Mouse (Mus musculus) midbrain, postnatal 0 days (tissue): ENCODE results near the gene Slc34a3. TPM values are rescaled to one million over a fixed set of nuclear protein-coding genes. Genes with fewer than 3 reads are reported as not detected.
"Not testable (repeated sequence)": the region's sequence is repeated elsewhere in the genome, so short reads cannot be mapped to it uniquely, and the experiment has no call there.

Experiments used
- ATAC-seq: fragments of 200-750 bp; cut with Nextera tagmentation; 2 replicates; pipeline ENCODE4 v1.8.0; 2017; ENCODE audit warnings: moderate number of reproducible peaks, mild to moderate bottlenecking, moderate TSS enrichment, moderate library complexity; ENCODE audit not compliant: low FRiP score
- DNase-seq: peaks from one replicate; pipeline ENCODE4 v3.0.0-alpha.2; 2015; ENCODE audit warnings: low spot score
- H3K27ac ChIP-seq: fragments of 300-500 bp; sonication (generic); 2 replicates; pipeline ENCODE4 v1.5.1; 2014; ENCODE audit warnings: low read depth, mild to moderate bottlenecking, low read length, mixed read lengths
- H3K27me3 ChIP-seq: fragments of 300-500 bp; sonication (generic); 2 replicates; pipeline ENCODE4 v1.6.1; 2014; ENCODE audit warnings: low read length, control low read depth, mixed read lengths; ENCODE audit not compliant: insufficient read depth
- H3K36me3 ChIP-seq: fragments of 300-500 bp; sonication (generic); 2 replicates; pipeline ENCODE4 v1.6.1; 2014; ENCODE audit warnings: low read length, control low read depth, mixed read lengths; ENCODE audit not compliant: insufficient read depth
- H3K4me1 ChIP-seq: fragments of 300-500 bp; sonication (generic); 2 replicates; pipeline ENCODE4 v1.6.1; 2014; ENCODE audit warnings: mild to moderate bottlenecking, control low read depth, antibody characterized with exemption, low read length, mixed read lengths; ENCODE audit not compliant: insufficient read depth
- H3K4me2 ChIP-seq: fragments of 300-500 bp; sonication (generic); 2 replicates; pipeline ENCODE4 v1.6.1; 2014; ENCODE audit warnings: low read depth, mild to moderate bottlenecking, low read length, mixed read lengths; ENCODE audit not compliant: poor library complexity, severe bottlenecking
- H3K4me3 ChIP-seq: fragments of 300-500 bp; sonication (generic); 2 replicates; pipeline ENCODE4 v1.5.1; 2014; ENCODE audit warnings: low read depth, mild to moderate bottlenecking, low read length, moderate library complexity
- H3K9ac ChIP-seq: fragments of 300-500 bp; sonication (generic); replicated peaks from 2 replicates; pipeline ENCODE4 v1.6.1; 2014; ENCODE audit warnings: mild to moderate bottlenecking, low read length, moderate library complexity, mixed read lengths; ENCODE audit not compliant: poor library complexity, severe bottlenecking
- H3K9me3 ChIP-seq: fragments of 300-500 bp; sonication (generic); 2 replicates; pipeline ENCODE4 v1.6.1; 2016; ENCODE audit warnings: low read length, control low read depth
- CTCF ChIP-seq: IDR thresholded peaks from 2 replicates; pipeline ENCODE4 v1.5.1; 2016; ENCODE audit warnings: antibody characterized with exemption, mild to moderate bottlenecking
- WGBS: fragments of 180-500 bp; shearing (Covaris S2); extraction: QIAGEN DNeasy Blood & Tissue Kit; methylation state at CpG from one replicate; pipeline ENCODE4 v1.1.7; 2014; 5-methylcytosine and 5-hydroxymethylcytosine counted together
- polyA plus RNA-seq: library from polyadenylated mRNA; unstranded; fragments of >200 nt; fragmentation: Nextera tagmentation; extraction: Ambion mirVana; gene quantifications from 2 replicates; pipeline ENCODE4 v1.2.1, GENCODE M21; 2015
- total RNA-seq: library from RNA; depleted of rRNA; stranded (reverse); fragments of >200 nt; gene quantifications from 2 replicates; pipeline ENCODE4 v1.2.3, GENCODE M21; 2014

Slc34a3 gene
- total and polyA plus RNA-seq, 2 experiments from 2014 or later: not detected

- H3K27ac ChIP-seq: no peak overlapping the region
- H3K36me3 ChIP-seq: 0 out of 2 replicates have a peak, but pooled peaks cover 7% of the 10 kb centered on the region
- peak overlapping the region; percentile 65 for H3K9ac ChIP-seq
- 23% methylated on average over 12 of the region's 12 CpGs for WGBS
- ATAC-seq: no peak
- no peak for TF ChIP-seq CTCF
- peak overlapping the region; percentile 100 for H3K4me2 ChIP-seq
- peaks cover 37% of the 10 kb centered on the region for H3K4me1 ChIP-seq
- H3K27me3 ChIP-seq: peaks cover 3% of the 10 kb centered on the region; the same call in 1 of the 2 replicates
- no peak for DNase-seq
- H3K4me3 ChIP-seq: peak overlapping the region; percentile 71
- no peaks in the 10 kb centered on the region for H3K9me3 ChIP-seq
Observed at GRCm38 (mm10) chr2:25263623-25264285, 29.6 kb upstream of the Slc34a3 start.

DNA sequence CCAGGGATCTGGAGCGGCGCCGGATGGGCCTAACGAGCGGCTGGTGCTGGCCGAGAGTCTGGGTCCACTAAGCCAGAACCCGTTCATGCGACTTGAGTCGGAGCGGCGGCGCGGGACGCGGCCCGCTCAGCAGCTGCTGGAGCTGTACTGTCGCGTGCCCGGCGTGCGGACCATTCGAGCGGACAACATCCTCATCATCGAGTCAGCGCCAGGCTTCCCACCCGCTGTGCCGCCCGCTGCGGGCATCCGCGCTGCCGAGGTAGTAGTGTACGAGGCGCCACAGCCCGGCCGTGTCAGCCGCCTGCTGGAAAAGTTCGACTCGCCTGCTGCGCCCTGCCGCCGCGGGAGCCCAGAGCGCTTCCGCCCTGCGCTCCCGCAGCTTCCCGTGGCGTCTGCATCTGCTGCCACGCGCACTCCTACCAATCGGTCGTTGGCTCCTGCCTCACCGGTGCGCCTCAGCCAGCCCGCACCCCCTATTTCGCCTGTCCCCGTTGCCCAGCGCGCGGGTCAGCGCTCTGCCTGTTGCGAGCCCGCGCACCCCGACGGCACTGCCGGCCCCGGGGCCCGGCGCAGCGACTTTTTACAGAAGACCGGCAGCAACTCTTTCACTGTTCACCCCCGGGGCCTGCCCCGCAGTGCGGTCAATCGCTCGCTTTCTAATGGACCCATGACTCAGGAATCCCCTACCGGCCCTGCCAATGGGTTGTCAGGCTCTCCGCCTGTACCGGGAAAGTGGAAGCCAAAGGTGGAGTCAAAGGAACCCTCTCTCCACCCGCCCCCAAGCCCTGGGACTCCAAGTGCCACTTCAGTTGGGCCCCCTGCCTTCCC lies 28.8 kb upstream of the Slc34a3 start:
- under 1% methylated on average over 77 of the region's 82 CpGs for WGBS
- H3K36me3 ChIP-seq: 0 out of 2 replicates have a peak, but pooled peaks cover 6% of the 10 kb centered on the region
- H3K4me3 ChIP-seq: peak overlapping the region; percentile 71
- H3K4me2 ChIP-seq: peak overlapping the region; percentile 100
- DNase-seq: peak; percentile 49
- H3K9me3 ChIP-seq: no peaks in the 10 kb centered on the region
- peak overlapping the region; percentile 65 for H3K9ac ChIP-seq
- peak; percentile 31 for ATAC-seq
- H3K27me3 ChIP-seq: peaks cover 3% of the 10 kb centered on the region; the same call in 1 of the 2 replicates
- peak overlapping the region; percentile 67; the same call in 1 of the 2 replicates for H3K27ac ChIP-seq
- H3K4me1 ChIP-seq: peaks cover 37% of the 10 kb centered on the region
- no peak for TF ChIP-seq CTCF

DNA sequence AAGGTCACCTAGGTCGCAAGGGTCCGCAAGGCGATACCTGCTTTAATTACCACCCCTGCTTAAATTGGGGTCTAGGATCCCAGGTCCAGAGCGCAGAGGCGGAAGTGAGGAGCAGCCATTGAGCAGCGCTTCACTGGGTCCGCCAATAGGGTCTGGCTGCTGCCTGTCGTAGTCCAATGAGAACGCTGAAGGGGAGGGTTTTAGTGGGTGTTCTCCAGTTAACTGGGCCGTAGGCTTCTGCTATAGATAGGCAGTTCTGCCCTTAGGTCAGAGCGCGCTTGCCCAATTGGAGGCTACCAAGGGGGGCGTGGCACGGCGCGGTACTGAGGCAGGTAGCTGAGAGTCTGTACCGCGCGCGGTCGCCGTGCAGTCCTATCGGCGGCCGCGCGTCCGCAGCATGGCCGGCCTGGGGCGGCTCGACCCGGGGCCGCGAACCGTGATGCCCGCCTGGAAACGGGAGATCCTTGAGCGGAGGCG lies 28.2 kb upstream of the Slc34a3 start, which contains the start of gene Tprn:
Tprn (plus strand) TSS at position 328 of the 477 bp plus-strand sequence.
- H3K9ac ChIP-seq: peak within 1 kb of the TSS; percentile 65
- H3K36me3 ChIP-seq: 0 out of 2 replicates have a peak, but pooled peaks cover 3% of the 10 kb centered on the region
- 0 out of 2 replicates have a peak, but pooled peaks have one; percentile 6 for TF ChIP-seq CTCF
- H3K9me3 ChIP-seq: no peaks in the 10 kb centered on the region
- DNase-seq: peak; percentile 99
- ATAC-seq: peak; percentile 97
- H3K27ac ChIP-seq: peak within 1 kb of the TSS; percentile 76
- H3K4me3 ChIP-seq: peak within 1 kb of the TSS; percentile 71
- WGBS: under 1% methylated on average over 39 of the region's 39 CpGs
- peaks cover 36% of the 10 kb centered on the region for H3K4me1 ChIP-seq
- H3K4me2 ChIP-seq: peak within 1 kb of the TSS; percentile 100
- peaks cover 3% of the 10 kb centered on the region; the same call in 1 of the 2 replicates for H3K27me3 ChIP-seq

- H3K4me1 ChIP-seq: peaks cover 31% of the 10 kb centered on the region
- ATAC-seq (peak; percentile 1), DNase-seq (no peak)
- TF ChIP-seq CTCF: no peak
- peak overlapping the region; percentile 42 for H3K9ac ChIP-seq
- peak overlapping the region; percentile 100 for H3K4me2 ChIP-seq
- no peaks in the 10 kb centered on the region for H3K36me3 ChIP-seq
- 42% methylated on average over 12 of the region's 12 CpGs for WGBS
- H3K27me3 ChIP-seq: peaks cover 3% of the 10 kb centered on the region; the same call in 1 of the 2 replicates
- no peaks in the 10 kb centered on the region for H3K9me3 ChIP-seq
- peak overlapping the region; percentile 71 for H3K4me3 ChIP-seq
- peak overlapping the region; percentile 76 for H3K27ac ChIP-seq
Observed at GRCm38 (mm10) chr2:25261870-25262269, 27.7 kb upstream of the Slc34a3 start.

- H3K9ac ChIP-seq: no peak overlapping the region
- H3K27ac ChIP-seq: no peak overlapping the region
- H3K4me2 ChIP-seq: no peak overlapping the region
- ATAC-seq (no peak), DNase-seq (no peak)
- H3K4me1 ChIP-seq: peaks cover 17% of the 10 kb centered on the region
- WGBS: 49% methylated on average over 2 of the region's 2 CpGs
- no peak overlapping the region for H3K4me3 ChIP-seq
- no peaks in the 10 kb centered on the region for H3K9me3 ChIP-seq
- 0 out of 2 replicates have a peak, but pooled peaks cover under 1% of the 10 kb centered on the region for H3K27me3 ChIP-seq
- TF ChIP-seq CTCF: peak; percentile 59
- no peaks in the 10 kb centered on the region for H3K36me3 ChIP-seq
Observed at GRCm38 (mm10) chr2:25258887-25259286, 24.7 kb upstream of the Slc34a3 start.

GRCm38 (mm10) chr2:25257250-25257649 lies 23.1 kb upstream of the Slc34a3 start:
- not testable (repeated sequence) for H3K36me3 ChIP-seq, H3K4me2 ChIP-seq, ATAC-seq, DNase-seq, H3K27ac ChIP-seq, H3K9me3 ChIP-seq, H3K9ac ChIP-seq, H3K27me3 ChIP-seq, H3K4me3 ChIP-seq, H3K4me1 ChIP-seq
- WGBS: 94% methylated on average over 5 of the region's 5 CpGs
